Mouse (Mus musculus) bone marrow macrophage, adult 2 months (primary cell): Measurements from ENCODE around the gene Hspa14. TPM values are rescaled to one million over a fixed set of nuclear protein-coding genes. Genes with fewer than 3 reads are reported as not detected.

ENCODE experiments used
- H3K27ac ChIP-seq: 2 replicates; pipeline ENCODE4 v1.5.1; 2012; ENCODE audit warnings: low read depth, low read length; ENCODE audit not compliant: insufficient read depth
- H3K4me1 ChIP-seq: 2 replicates; pipeline ENCODE4 v1.6.1; 2012; ENCODE audit warnings: low read length; ENCODE audit not compliant: control insufficient read depth, insufficient read depth
- H3K4me3 ChIP-seq: 2 replicates; pipeline ENCODE4 v1.5.1; 2012; ENCODE audit warnings: mild to moderate bottlenecking, low read length, moderate library complexity; ENCODE audit not compliant: insufficient read depth
- CTCF ChIP-seq: IDR thresholded peaks from 2 replicates; pipeline ENCODE4 v1.5.1; 2012; ENCODE audit warnings: low read depth, mild to moderate bottlenecking, low read length, moderate library complexity
- POLR2A ChIP-seq: IDR thresholded peaks from 2 replicates; pipeline ENCODE4 v1.6.1; 2012; ENCODE audit warnings: mild to moderate bottlenecking, low read depth, low read length, borderline replicate concordance
- polyA plus RNA-seq: library from polyadenylated mRNA; stranded (reverse); fragments of >200 nt; gene quantifications from 2 replicates; pipeline ENCODE4 v1.2.4, GENCODE M21; 2012; ENCODE audit not compliant: missing spikeins, insufficient read depth, insufficient read length

Gene Hspa14
- polyA plus RNA-seq, 1 experiment: 43.0 TPM

- H3K4me1 ChIP-seq: peaks cover 1% of the 10 kb centered on the region
- H3K27ac ChIP-seq: no peak overlapping the region
- H3K4me3 ChIP-seq: no peak overlapping the region
- TF ChIP-seq CTCF (no peak), POLR2A (no peak)
Observed at GRCm38 (mm10) chr2:3493833-3494409, 18.7 kb downstream of the Hspa14 start.

- Histone ChIP-seq H3K4me1 (no peaks in the 10 kb centered on the region), H3K27ac (no peak overlapping the region), H3K4me3 (no peak overlapping the region)
- TF ChIP-seq POLR2A: no peak
- TF ChIP-seq CTCF: no peak
Observed at GRCm38 (mm10) chr2:3489816-3490215, 22.8 kb downstream of the Hspa14 start.

GRCm38 (mm10) chr2:3480239-3480638 is 32.4 kb downstream of the Hspa14 start:
- Histone ChIP-seq H3K4me3 (no peak overlapping the region), H3K4me1 (peaks cover 7% of the 10 kb centered on the region), H3K27ac (no peak overlapping the region)
- TF ChIP-seq CTCF (no peak), POLR2A (no peak)

DNA sequence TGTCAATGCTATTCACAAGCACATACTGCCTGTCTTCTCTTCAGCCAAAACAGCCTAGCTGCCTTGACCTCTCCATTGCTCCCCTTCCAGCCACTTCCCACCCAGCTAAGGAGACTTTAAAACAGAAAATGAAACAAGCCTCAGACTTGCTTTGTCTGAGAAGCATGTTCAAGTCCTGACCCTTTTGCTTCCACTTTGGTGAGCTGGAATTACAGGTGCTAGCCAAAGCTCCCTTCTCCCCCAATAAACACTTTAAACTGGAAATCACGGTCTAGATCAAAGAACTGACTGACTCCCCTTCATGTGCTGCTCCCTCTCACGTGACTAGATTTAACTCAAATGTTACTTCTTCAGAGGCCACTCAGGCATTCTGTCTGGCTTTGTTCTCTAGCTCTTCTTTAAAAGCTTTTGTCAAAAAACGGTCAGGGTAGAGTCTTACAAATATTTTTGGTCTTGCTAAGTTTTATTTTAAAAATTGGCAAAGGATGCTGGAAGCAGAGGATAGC is 36.8 kb downstream of the Hspa14 start:
- Histone ChIP-seq H3K4me1 (peaks cover 19% of the 10 kb centered on the region), H3K27ac (no peak overlapping the region), H3K4me3 (peak overlapping the region; percentile 72; the same call in 1 of the 2 replicates)
- TF ChIP-seq CTCF (no peak), POLR2A (no peak)

GRCm38 (mm10) chr2:3474861-3475283 is 37.7 kb downstream of the Hspa14 start, which contains the start of gene Suv39h2:
Suv39h2 (minus strand) TSS chr2:3475031.
- Histone ChIP-seq H3K27ac (peak within 1 kb of the TSS; percentile 25), H3K4me1 (peaks cover 22% of the 10 kb centered on the region), H3K4me3 (peak within 1 kb of the TSS; percentile 82)
- no peak for TF ChIP-seq POLR2A
- TF ChIP-seq CTCF: no peak

DNA sequence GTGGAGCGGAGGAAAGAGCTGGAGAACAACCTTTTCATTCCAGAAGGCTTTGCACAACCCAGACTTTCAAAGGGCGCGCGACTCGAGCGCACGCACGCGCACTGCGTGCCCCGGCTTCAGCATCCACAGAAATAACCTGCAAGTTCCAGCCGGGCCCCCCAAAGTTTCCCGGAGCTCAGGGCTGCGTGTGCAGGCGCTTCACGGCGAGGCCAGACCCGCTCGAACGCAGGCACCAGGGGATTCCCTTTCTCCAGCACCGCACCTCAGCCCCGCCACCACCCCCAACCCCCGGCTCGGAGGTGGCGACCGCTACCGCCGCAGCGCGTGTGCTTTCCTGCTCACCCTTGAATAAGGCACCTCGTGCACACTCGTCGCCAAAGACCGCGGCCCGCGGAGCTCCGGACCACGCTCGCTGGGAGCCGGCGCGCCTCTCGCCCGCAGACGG is 38.2 kb downstream of the Hspa14 start:
- Histone ChIP-seq H3K4me1 (peaks cover 22% of the 10 kb centered on the region), H3K27ac (peak overlapping the region; percentile 25), H3K4me3 (peak overlapping the region; percentile 82)
- TF ChIP-seq POLR2A: no peak
- no peak for TF ChIP-seq CTCF

- TF ChIP-seq CTCF (no peak), POLR2A (no peak)
- Histone ChIP-seq H3K4me1 (peaks cover 22% of the 10 kb centered on the region), H3K4me3 (peak overlapping the region; percentile 82), H3K27ac (no peak overlapping the region)
Observed at GRCm38 (mm10) chr2:3473891-3474290, 38.7 kb downstream of the Hspa14 start.

DNA sequence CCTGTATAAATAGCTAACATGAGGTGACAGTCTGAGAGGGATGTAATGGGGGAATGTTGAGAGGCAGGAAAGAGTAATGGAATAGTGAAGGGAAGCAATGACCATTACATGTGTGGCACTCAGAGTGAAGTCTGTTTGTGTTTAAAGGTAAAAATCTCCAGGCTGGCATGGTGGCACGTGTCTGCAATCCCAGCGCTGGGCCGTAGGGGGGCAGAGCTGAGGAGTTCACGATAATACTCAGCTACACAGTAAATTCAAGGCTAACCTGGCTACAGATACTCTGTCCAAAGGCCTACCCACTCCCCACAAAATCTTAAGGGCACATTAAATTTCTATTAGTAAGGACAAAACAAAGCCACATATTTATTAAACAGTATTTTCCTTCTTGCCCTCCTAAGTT is 56.0 kb downstream of the Hspa14 start:
- Histone ChIP-seq H3K4me1 (no peaks in the 10 kb centered on the region), H3K4me3 (no peak overlapping the region), H3K27ac (no peak overlapping the region)
- TF ChIP-seq POLR2A (no peak), CTCF (no peak)

GRCm38 (mm10) chr2:3453096-3453495 is 59.5 kb downstream of the Hspa14 start:
- Histone ChIP-seq H3K4me3 (no peak overlapping the region), H3K27ac (no peak overlapping the region), H3K4me1 (no peaks in the 10 kb centered on the region)
- TF ChIP-seq CTCF: no peak
- no peak for TF ChIP-seq POLR2A

DNA sequence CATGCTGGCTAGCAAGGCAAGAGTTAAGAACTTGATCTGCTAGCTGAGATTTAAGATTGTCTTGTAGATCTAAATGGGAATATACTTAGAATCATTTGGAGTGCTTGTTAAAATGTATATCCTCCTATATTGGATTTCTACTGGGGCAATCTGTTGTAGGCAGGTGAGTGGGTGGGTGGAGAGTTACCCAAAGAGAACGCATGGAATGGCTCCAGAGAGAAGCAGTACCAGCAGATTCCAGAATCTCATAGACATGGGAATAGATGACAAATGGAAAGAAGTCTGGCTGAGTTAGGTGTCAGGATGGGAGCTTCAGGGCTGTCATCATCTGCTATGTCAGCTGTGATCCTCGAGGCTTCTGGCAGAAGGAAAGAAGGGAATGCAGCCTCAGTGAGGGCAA is 63.2 kb downstream of the Hspa14 start:
- H3K4me1 ChIP-seq: no peaks in the 10 kb centered on the region
- TF ChIP-seq CTCF: no peak
- TF ChIP-seq POLR2A: no peak

More for the DNA sequence above, 63.2 kb downstream of the Hspa14 start:
- no peak overlapping the region for H3K4me3 ChIP-seq
- no peak overlapping the region for H3K27ac ChIP-seq
